Comparison of ENCODE assay signal across 7 mouse cellular contexts in the genomic region with DNA sequence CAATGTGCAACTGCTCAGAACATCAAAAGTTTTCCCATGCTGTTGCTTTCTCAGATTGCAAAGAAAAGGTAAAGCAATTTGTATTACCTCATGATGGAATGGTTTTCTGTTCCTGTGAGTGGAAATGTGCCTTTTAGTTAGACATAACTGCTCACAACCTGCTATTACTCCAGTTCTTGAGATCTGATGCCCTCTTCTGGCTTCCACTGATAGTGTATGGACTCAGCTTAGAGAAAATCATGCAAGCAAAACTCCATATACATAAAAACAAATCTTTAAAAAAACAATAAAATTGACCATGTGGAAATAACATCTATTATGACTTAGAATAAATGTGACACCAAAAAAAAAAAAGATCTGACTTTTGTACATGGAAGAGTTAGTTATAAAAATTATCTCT.
DNase-seq lines count a peak whose midpoint lies in the region; ATAC-seq and TF ChIP-seq lines count a peak whose summit lies in the region.
"Not testable (repeated sequence)": the region's sequence is repeated elsewhere in the genome, so short reads cannot be mapped to it uniquely, and the experiment has no call there.

No protein-coding gene starts in this region.

- dilution Hi-C loops in CH12.LX (cut with MboI; ENCODE audit: extremely low pct_ligation_motif_present, extremely low pct_unique_long_range_greater_than_20kb, low sequenced_read_pairs), result not testable (repeated sequence)

- H3K27me3 ChIP-seq in CH12.LX (replicated peaks), result peaks cover 20% of the 10 kb centered on the region
- H3K27me3 ChIP-seq in heart, adult 2 months (ENCODE audit: control insufficient read depth, insufficient read depth, low read length); kidney, postnatal 0 days (ENCODE audit: insufficient read depth, low read length): not testable (repeated sequence)

- TF ChIP-seq CTCF in CH12.LX (conservative IDR thresholded peaks at IDR 0.05 in 1 of 2, IDR thresholded peaks at IDR 0.05 in 1 of 2; ENCODE audit: low read depth in 2 of 2, low read length in 2 of 2), result peak in 1 of 2 experiments; percentile 25; a peak in 2 of 4 replicates
- TF ChIP-seq CTCF in heart, adult 2 months (IDR thresholded peaks at IDR 0.05), result peak; percentile 30
- peak; percentile 49 for TF ChIP-seq CTCF in kidney, postnatal 0 days (IDR thresholded peaks at IDR 0.05; ENCODE audit: low read depth)

- intact Hi-C loops in heart, adult 2 months (cut with DNase I), result not testable (repeated sequence)
- intact Hi-C loops in left cerebral cortex, postnatal 25 days (cut with DNase I), result loop anchor here (5.0 to 10.0 kb wide), 2 partner anchors 266 to 672 kb away; no protein-coding TSS in a partner anchor

- in situ Hi-C loops in CH12.LX (cut with MboI; ENCODE audit: low pct_ligation_motif_present, low pct_unique_long_range_greater_than_20kb, low sequenced_read_pairs), result not testable (repeated sequence)

- H3K27ac ChIP-seq in CH12.LX (ENCODE audit: insufficient read depth, low read depth); heart, adult 2 months; kidney, postnatal 0 days: not testable (repeated sequence)

- H3K9ac ChIP-seq in CH12.LX (ENCODE audit: insufficient read depth, low read depth); heart, adult 2 months (ENCODE audit: low read depth, low read length); kidney, postnatal 0 days (ENCODE audit: low read depth, low read length): not testable (repeated sequence)

- TF ChIP-seq RAD21 in CH12.LX (IDR thresholded peaks at IDR 0.05; ENCODE audit: low read depth, low read length), result peak; percentile 22

- H3K4me1 ChIP-seq in CH12.LX (ENCODE audit: control insufficient read depth in 1 of 2, insufficient read depth in 2 of 2); heart, adult 2 months (ENCODE audit: control insufficient read depth, insufficient read depth, low read length); kidney, postnatal 0 days (replicated peaks; ENCODE audit: insufficient read depth, low read length): not testable (repeated sequence)

- not testable (repeated sequence) for H3K4me3 ChIP-seq in CH12.LX (replicated peaks in 1 of 3; ENCODE audit: low read depth in 2 of 3, low read length in 2 of 3, poor library complexity in 1 of 3); heart, adult 2 months; kidney, postnatal 0 days (replicated peaks; ENCODE audit: low read depth, low read length)

- H3K9me3 ChIP-seq in CH12.LX (replicated peaks; ENCODE audit: low read length); kidney, postnatal 0 days (replicated peaks; ENCODE audit: low read length): not testable (repeated sequence)

- not testable (repeated sequence) for TF ChIP-seq POLR2A in CH12.LX (IDR thresholded peaks at IDR 0.05; ENCODE audit: low read depth, low read length); heart, adult 2 months (IDR thresholded peaks at IDR 0.05; ENCODE audit: insufficient read depth, low read depth, low read length)

- not testable (repeated sequence) for H3K79me2 ChIP-seq in CH12.LX (replicated peaks; ENCODE audit: control insufficient read depth, extremely low read depth, insufficient read depth, poor library complexity, severe bottlenecking); heart, adult 2 months (replicated peaks; ENCODE audit: control insufficient read depth, insufficient read depth, low read length)

- not testable (repeated sequence) for DNase-seq in CH12.LX (ENCODE audit: extremely low read depth); heart, adult 2 months
- peak; percentile 14 for DNase-seq in adipocyte (ENCODE audit: low spot score)
- peak; percentile 1 to 8 for DNase-seq in cerebellum, postnatal 10 days
- peak; percentile 5 for DNase-seq in kidney, postnatal 0 days (ENCODE audit: low spot score)
- DNase-seq in left cerebral cortex, postnatal 25 days (ENCODE audit: low spot score in 2 of 2), result peak; percentile 2 to 20
- peak; percentile 0 for DNase-seq in right cerebral cortex, adult 18-20 months

- H3K36me3 ChIP-seq in CH12.LX (replicated peaks in 1 of 2; ENCODE audit: control insufficient read depth in 1 of 2, insufficient read depth in 1 of 2, low read length in 1 of 2); heart, adult 2 months (ENCODE audit: control insufficient read depth, insufficient read depth, low read length); kidney, postnatal 0 days (ENCODE audit: insufficient read depth, low read length): not testable (repeated sequence)

- not testable (repeated sequence) for TF ChIP-seq EP300 in CH12.LX (IDR thresholded peaks at IDR 0.05; ENCODE audit: low read length); heart, adult 2 months (IDR thresholded peaks at IDR 0.05; ENCODE audit: insufficient read depth, low read depth, low read length)

- not testable (repeated sequence) for H3K4me2 ChIP-seq in CH12.LX (ENCODE audit: insufficient read depth, low read depth, poor library complexity, severe bottlenecking); kidney, postnatal 0 days (ENCODE audit: low read length)

- ATAC-seq in kidney, postnatal 0 days (replicated peaks; ENCODE audit: low FRiP score, low read depth), result not testable (repeated sequence)

TF ChIP-seq in CH12.LX, 34 proteins besides CTCF, POLR2A, EP300 and RAD21:
- TF ChIP-seq SMC3 (IDR thresholded peaks at IDR 0.05; ENCODE audit: low read depth, low read length), result 0 out of 2 replicates have a peak, but pooled peaks have one; percentile 9
